Mouse (Mus musculus) embryonic facial prominence, embryonic 14.5 days (tissue): ENCODE data around the gene Ahnak. TPM values are rescaled to one million over a fixed set of nuclear protein-coding genes. Genes with fewer than 3 reads are reported as not detected.

ENCODE experiments used
- ATAC-seq: fragments of 200-750 bp; cut with Nextera tagmentation; 2 replicates; pipeline ENCODE4 v1.8.0; 2017; ENCODE audit warnings: low read depth, moderate number of reproducible peaks, moderate TSS enrichment
- DNase-seq: peaks from one replicate; pipeline ENCODE4 v3.0.0-alpha.2; 2015; ENCODE audit warnings: low spot score
- H3K27ac ChIP-seq: fragments of 300-500 bp; sonication (generic); replicated peaks from 2 replicates; pipeline ENCODE4 v1.5.1; 2014; ENCODE audit warnings: low read depth, mild to moderate bottlenecking, low read length, moderate library complexity
- H3K27me3 ChIP-seq: fragments of 300-500 bp; sonication (generic); replicated peaks from 2 replicates; pipeline ENCODE4 v1.6.1; 2014; ENCODE audit warnings: low read length; ENCODE audit not compliant: control insufficient read depth, insufficient read depth
- H3K36me3 ChIP-seq: fragments of 300-500 bp; sonication (generic); 2 replicates; pipeline ENCODE4 v1.6.1; 2014; ENCODE audit warnings: low read length, mixed read lengths; ENCODE audit not compliant: control insufficient read depth, insufficient read depth
- H3K4me1 ChIP-seq: fragments of 300-500 bp; sonication (generic); 2 replicates; pipeline ENCODE4 v1.6.1; 2014; ENCODE audit warnings: antibody characterized with exemption, low read length; ENCODE audit not compliant: control insufficient read depth, insufficient read depth
- H3K4me2 ChIP-seq: fragments of 300-500 bp; sonication (generic); 2 replicates; pipeline ENCODE4 v1.6.1; 2014; ENCODE audit warnings: low read depth, mild to moderate bottlenecking, low read length, moderate library complexity, mixed read lengths
- H3K4me3 ChIP-seq: fragments of 300-500 bp; sonication (generic); 2 replicates; pipeline ENCODE4 v1.5.1; 2014; ENCODE audit warnings: low read depth, mild to moderate bottlenecking, low read length
- H3K9ac ChIP-seq: fragments of 300-500 bp; sonication (generic); 2 replicates; pipeline ENCODE4 v1.6.1; 2014; ENCODE audit warnings: low read depth, mild to moderate bottlenecking, low read length, moderate library complexity, mixed read lengths
- H3K9me3 ChIP-seq: fragments of 300-500 bp; sonication (generic); 2 replicates; pipeline ENCODE4 v1.6.1; 2016; ENCODE audit warnings: low read length; ENCODE audit not compliant: control insufficient read depth
- WGBS: fragments of 180-500 bp; shearing (Covaris S2); extraction: QIAGEN DNeasy Blood & Tissue Kit; methylation state at CpG from one replicate; pipeline ENCODE4 v1.1.7; 2014; 5-methylcytosine and 5-hydroxymethylcytosine counted together
- polyA plus RNA-seq: library from polyadenylated mRNA; unstranded; fragments of >200 nt; fragmentation: Nextera tagmentation; extraction: Ambion mirVana; gene quantifications from 2 replicates; pipeline ENCODE4 v1.2.1, GENCODE M21; 2014

The Ahnak gene
- polyA plus RNA-seq, 1 experiment from 2014 or later: 57.6 TPM

DNA sequence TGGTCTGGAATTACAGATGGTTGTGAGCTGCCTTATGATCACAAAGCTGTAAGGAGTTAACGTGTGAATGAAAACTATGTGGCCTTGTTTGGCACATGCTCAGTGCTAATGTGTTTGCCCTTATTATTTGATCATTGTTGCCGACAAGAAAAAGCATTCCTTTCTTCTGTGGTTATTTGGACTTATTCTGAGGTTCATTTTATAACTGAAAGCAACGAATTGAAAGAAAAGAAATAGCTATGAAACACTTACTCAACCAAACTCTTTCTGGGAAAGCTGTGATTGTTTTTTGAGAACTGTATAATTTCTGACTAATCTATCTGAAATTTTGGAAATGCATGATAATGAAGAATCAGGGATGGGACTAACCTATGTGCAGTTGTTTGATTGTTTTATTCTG lies 46.0 kb downstream of the Ahnak start:
- no peak overlapping the region for H3K9ac ChIP-seq
- H3K4me2 ChIP-seq: no peak overlapping the region
- no peaks in the 10 kb centered on the region for H3K9me3 ChIP-seq
- no peaks in the 10 kb centered on the region for H3K36me3 ChIP-seq
- 62% methylated on average over 3 of the region's 3 CpGs for WGBS
- DNase-seq: no peak
- H3K27me3 ChIP-seq: no peaks in the 10 kb centered on the region
- no peak for ATAC-seq
- no peak overlapping the region for H3K27ac ChIP-seq
- no peak overlapping the region for H3K4me3 ChIP-seq
- peaks cover 26% of the 10 kb centered on the region for H3K4me1 ChIP-seq

DNA sequence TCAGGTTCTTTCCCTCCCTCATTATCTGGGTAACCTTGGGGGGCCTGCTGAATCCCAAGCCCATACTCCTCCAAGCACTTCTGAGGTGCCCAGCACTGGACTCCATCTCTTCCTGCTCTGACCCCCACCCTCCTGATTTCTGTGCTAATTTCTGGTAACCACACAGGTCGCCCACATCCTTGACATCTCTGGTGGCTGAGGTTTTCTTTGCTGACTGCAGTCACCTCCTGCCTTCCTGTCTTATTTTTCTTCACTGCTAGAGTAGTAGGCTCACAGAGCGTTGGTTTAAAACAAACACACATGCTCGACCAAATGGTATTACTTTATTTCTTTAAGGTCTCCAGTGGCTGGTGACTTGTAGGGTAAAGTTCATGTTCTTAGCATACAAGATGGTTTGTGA lies 49.1 kb downstream of the Ahnak start:
- no peak overlapping the region for H3K9ac ChIP-seq
- no peaks in the 10 kb centered on the region for H3K27me3 ChIP-seq
- no peak overlapping the region for H3K4me2 ChIP-seq
- no peak overlapping the region for H3K27ac ChIP-seq
- no peaks in the 10 kb centered on the region for H3K36me3 ChIP-seq
- DNase-seq: no peak
- H3K4me3 ChIP-seq: no peak overlapping the region
- ATAC-seq: no peak
- peaks cover 17% of the 10 kb centered on the region for H3K4me1 ChIP-seq
- 51% methylated on average over 3 of the region's 3 CpGs for WGBS
- no peaks in the 10 kb centered on the region for H3K9me3 ChIP-seq

DNA sequence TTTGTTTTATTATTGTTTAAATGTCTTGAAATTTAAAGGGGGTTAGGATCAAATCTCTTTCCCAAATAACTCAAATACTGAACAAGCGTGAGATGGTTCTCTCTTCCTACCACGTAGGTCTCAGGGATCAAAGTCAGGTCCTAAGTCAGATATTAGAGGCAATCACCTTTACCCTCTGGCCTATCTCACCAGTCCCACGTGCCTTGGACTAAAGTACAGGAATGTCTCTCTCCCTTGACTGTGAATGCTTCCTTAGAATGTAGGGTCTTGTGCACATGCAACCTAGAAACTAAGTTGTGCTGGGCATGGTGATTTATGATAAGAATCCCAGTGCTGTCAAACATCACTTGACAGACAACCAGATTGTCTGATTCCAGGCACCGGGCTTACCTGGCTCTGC lies 50.2 kb downstream of the Ahnak start:
- Histone ChIP-seq H3K27me3 (no peaks in the 10 kb centered on the region), H3K9ac (no peak overlapping the region), H3K4me1 (peaks cover 6% of the 10 kb centered on the region; the same call in 1 of the 2 replicates), H3K4me2 (no peak overlapping the region), H3K4me3 (no peak overlapping the region), H3K27ac (no peak overlapping the region), H3K36me3 (no peaks in the 10 kb centered on the region), H3K9me3 (no peaks in the 10 kb centered on the region)
- ATAC-seq: no peak
- WGBS: 63% methylated on average over 4 of the region's 4 CpGs
- no peak for DNase-seq

DNA sequence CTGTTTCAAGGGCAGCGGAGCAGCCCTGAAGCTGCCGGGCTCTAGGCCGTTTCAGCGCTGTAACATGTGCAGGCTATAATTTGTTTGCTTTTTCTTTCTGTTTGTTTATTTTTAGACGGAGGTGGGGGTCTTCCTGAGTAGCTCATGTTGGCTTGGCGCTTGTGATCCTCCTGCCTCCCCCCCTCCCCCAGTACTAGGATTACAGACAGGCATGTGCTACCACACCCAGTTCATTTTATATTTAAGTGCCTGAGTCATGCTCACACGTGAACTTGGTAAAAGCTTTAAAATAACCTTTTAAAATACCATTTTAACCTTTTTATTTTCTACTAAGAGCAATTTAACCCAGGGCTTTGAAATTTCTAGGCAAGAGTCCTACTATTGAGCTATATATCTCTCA lies 50.8 kb downstream of the Ahnak start:
- Histone ChIP-seq H3K4me3 (no peak overlapping the region), H3K4me2 (0 out of 2 replicates have a peak overlapping the region, but pooled peaks have one; percentile 5), H3K4me1 (peaks cover 4% of the 10 kb centered on the region; the same call in 1 of the 2 replicates), H3K27ac (no peak overlapping the region), H3K27me3 (no peaks in the 10 kb centered on the region), H3K9ac (no peak overlapping the region), H3K36me3 (no peaks in the 10 kb centered on the region), H3K9me3 (no peaks in the 10 kb centered on the region)
- ATAC-seq (peak; percentile 55; the same call in 1 of the 2 replicates), DNase-seq (peak; percentile 71)
- WGBS: 27% methylated on average over 7 of the region's 7 CpGs

DNA sequence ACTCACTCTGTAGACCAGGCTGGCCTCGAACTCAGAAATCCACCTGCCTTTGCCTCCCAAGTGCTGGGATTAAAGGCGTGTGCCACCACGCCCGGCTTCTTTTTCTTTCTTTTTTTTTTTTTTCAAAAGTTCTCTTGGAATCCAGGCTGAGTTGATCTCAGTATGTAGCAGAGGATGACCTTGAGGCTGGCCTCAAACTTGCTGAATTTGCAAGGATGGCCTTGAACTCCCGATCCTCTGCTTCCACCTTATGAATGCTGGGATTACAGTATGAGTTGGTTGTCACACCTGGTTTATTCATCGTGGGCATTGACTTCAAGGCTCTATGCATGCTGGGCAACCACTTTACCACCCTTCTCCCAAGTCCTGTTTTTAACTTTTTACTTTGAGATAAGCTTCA lies 51.6 kb downstream of the Ahnak start:
- Histone ChIP-seq H3K36me3 (no peaks in the 10 kb centered on the region), H3K4me3 (no peak overlapping the region), H3K27me3 (no peaks in the 10 kb centered on the region), H3K9ac (no peak overlapping the region), H3K4me1 (peaks cover 4% of the 10 kb centered on the region; the same call in 1 of the 2 replicates), H3K4me2 (no peak overlapping the region), H3K9me3 (no peaks in the 10 kb centered on the region), H3K27ac (no peak overlapping the region)
- 86% methylated on average over 6 of the region's 6 CpGs for WGBS
- ATAC-seq (no peak), DNase-seq (no peak)

DNA sequence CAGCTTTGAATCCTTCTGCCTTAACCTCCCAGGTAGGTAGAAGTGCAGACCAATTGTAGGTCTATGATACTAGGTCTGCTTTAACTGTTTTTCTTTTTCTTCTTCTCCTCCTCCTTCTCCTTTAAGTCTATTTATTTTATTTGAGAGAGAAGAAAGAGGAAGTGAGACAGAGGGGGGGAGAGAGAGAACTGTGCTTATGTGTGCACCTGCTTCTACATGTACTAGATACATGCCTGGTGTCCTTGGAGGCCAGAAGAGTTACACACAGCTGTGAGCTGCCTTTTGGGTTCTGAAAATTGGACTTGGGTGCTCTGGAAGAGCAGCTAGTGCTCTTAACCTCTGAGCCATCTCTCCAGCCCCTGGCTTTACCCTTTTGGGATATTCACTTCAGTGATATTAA lies 52.0 kb downstream of the Ahnak start:
- no peak overlapping the region for H3K4me2 ChIP-seq
- peaks cover 4% of the 10 kb centered on the region; the same call in 1 of the 2 replicates for H3K4me1 ChIP-seq
- DNase-seq: no peak
- no peaks in the 10 kb centered on the region for H3K27me3 ChIP-seq
- ATAC-seq: no peak
- H3K9me3 ChIP-seq: no peaks in the 10 kb centered on the region
- no peak overlapping the region for H3K27ac ChIP-seq
- H3K4me3 ChIP-seq: no peak overlapping the region
- H3K9ac ChIP-seq: no peak overlapping the region
- H3K36me3 ChIP-seq: no peaks in the 10 kb centered on the region

DNA sequence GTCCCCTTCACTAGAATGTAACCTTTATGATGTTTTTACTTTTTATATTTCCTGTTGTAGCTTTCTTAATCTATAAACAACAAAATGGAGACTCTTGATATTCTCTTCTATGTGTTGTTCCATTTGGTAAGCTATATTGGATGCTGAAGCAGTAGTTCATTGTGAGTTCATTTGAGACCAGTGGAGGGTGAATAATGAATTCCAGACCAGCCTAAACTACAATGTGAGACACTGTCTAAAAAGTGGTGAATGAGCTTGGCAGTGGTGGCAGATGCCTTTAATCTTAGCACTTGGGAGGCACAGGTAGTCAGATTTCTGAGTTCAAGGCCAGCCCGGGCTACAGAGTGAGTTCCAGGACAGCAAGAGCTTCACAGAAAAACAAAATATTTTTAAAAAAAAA lies 54.0 kb downstream of the Ahnak start:
- Histone ChIP-seq H3K27me3 (no peaks in the 10 kb centered on the region), H3K4me1 (peaks cover 4% of the 10 kb centered on the region; the same call in 1 of the 2 replicates), H3K9ac (no peak overlapping the region), H3K4me3 (no peak overlapping the region), H3K9me3 (no peaks in the 10 kb centered on the region), H3K27ac (no peak overlapping the region), H3K36me3 (no peaks in the 10 kb centered on the region), H3K4me2 (no peak overlapping the region)
- no peak for DNase-seq
- 52% methylated on average over 1 of the region's 1 CpGs for WGBS
- no peak for ATAC-seq

DNA sequence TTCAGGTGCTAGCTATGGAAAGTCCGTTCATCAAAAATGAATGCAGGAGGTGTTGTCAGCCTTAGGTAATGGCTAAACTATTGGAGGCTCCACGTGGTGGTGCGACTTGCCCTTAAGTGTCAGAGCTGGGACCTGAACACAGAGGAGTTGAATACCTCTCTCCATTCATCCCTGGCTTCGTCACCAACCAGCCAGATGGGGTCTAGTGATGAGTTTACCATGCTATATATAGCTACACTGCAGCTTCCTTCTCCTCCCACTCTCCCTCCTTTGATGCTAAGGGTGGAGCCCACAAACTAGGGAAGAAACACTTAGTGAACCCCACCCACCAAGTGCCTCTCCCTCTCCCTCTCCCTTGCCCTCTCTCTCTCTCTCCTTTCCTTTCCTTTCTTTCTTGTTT lies 55.2 kb downstream of the Ahnak start:
- no peak for DNase-seq

DNA sequence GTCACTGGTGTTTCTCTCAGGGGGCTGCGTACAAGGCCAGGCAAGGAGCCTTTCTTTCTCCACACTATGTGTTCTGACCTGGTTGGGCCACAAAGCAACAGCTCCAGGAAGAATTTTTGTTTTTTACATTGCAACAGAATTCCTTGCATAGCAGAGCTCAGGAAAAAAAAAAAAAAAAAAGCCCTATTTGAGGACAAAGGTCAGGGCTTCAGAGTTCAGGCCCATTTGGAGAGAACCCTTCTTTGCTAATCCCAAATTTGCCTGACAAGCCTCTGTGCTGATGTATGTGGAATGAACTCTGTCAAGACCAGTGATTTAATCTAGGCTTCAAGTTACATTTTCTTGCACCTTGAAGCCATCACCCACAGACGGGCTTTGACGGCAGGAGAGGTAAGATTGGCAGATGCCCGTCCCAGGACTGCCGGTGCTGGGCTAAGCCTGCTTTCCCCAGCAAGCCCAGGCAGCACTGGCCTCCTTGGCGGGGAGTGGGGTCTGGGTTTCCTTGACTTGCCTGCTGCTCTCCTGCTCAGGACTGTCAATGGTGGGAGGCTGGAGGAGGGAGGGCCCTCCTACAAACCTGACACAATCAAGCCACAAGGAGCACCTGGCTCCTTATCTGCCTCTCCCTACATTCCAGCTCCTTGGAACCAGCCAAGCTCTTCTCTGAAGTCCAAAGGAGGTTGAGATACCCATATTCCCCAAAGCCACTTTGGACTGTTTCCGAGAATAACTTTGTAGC lies 58.3 kb downstream of the Ahnak start:
- ATAC-seq: no peak
- H3K9me3 ChIP-seq: no peaks in the 10 kb centered on the region
- H3K27ac ChIP-seq: no peak overlapping the region

More for the DNA sequence above, 55.2 kb downstream of the Ahnak start:
- H3K27me3 ChIP-seq: no peaks in the 10 kb centered on the region
- H3K9me3 ChIP-seq: no peaks in the 10 kb centered on the region
- ATAC-seq: no peak
- no peak overlapping the region for H3K4me2 ChIP-seq
- 74% methylated on average over 4 of the region's 4 CpGs for WGBS
- no peak overlapping the region for H3K4me3 ChIP-seq
- no peak overlapping the region for H3K9ac ChIP-seq
- H3K4me1 ChIP-seq: peaks cover 4% of the 10 kb centered on the region; the same call in 1 of the 2 replicates
- H3K36me3 ChIP-seq: no peaks in the 10 kb centered on the region
- no peak overlapping the region for H3K27ac ChIP-seq

More for the DNA sequence above, 58.3 kb downstream of the Ahnak start:
- DNase-seq: no peak
- Histone ChIP-seq H3K27me3 (no peaks in the 10 kb centered on the region), H3K4me2 (no peak overlapping the region), H3K9ac (no peak overlapping the region), H3K4me3 (no peak overlapping the region), H3K4me1 (no peaks in the 10 kb centered on the region), H3K36me3 (no peaks in the 10 kb centered on the region)
- 58% methylated on average over 7 of the region's 7 CpGs for WGBS
